Mouse (Mus musculus) cerebellum, adult 8-10 months (tissue): ENCODE results near the gene Cttnbp2.
"Not testable (repeated sequence)": the region's sequence is repeated elsewhere in the genome, so short reads cannot be mapped to it uniquely, and the experiment has no call there.

ENCODE experiments used
- DNase-seq: peaks from one replicate; pipeline ENCODE4 v3.0.0; 2022

Gene Cttnbp2

GRCm38 (mm10) chr6:18411505-18412225 is 103.0 kb downstream of the Cttnbp2 start:
- DNase-seq, result no peak

DNA sequence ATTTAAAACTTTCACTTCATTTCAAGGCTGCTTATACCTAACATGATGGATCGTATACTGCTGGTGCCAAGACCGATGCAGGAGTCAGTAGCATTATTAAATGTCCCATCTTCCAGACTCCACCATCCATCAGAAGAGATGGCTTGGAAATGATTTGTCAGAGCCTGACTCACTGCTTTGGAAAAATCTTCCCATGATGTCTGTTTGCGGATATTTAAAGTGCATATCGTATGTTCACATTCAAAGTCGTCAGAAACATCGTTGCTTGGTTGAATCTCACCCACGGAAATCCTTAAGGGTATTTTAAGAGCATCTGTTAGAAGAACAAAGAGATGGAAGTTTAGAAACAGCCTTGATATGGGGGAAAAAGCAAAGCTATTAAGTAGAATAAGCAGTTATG is 106.2 kb downstream of the Cttnbp2 start:
- no peak for DNase-seq

DNA sequence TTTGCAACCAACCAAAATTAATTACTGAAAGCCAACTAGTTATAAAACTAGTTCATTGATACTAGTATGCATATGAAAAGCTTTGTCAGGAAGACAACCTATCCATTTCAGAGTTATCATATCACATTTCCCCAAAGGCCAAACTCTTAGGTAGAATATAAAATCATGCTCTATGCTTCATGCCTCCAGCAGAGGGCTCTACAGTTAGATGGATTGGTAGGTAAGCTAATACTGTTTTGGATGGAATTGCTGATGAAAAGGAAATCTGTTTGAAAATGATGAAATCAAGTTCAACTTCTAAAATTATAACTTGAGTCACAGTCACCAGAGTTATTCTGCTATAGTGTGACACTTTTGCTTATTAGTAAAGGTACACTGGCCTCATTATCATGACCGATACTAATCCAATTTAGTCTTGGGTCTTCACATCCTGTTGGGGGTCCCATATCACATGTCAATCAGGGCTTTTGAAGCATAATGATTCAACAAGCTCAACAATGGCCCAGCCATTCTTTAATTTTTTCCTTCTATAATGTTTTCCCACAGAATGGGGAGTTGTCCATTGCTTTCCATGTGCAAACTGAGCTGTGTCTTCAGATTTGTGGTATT is 113.5 kb downstream of the Cttnbp2 start:
- no peak for DNase-seq

- no peak for DNase-seq
Measured at GRCm38 (mm10) chr6:18381380-18381779, 133.3 kb downstream of the Cttnbp2 start.

GRCm38 (mm10) chr6:18380300-18381202 is 134.1 kb downstream of the Cttnbp2 start:
- DNase-seq, result no peak

GRCm38 (mm10) chr6:18377755-18378154 is 136.9 kb downstream of the Cttnbp2 start:
- DNase-seq, result not testable (repeated sequence)

DNA sequence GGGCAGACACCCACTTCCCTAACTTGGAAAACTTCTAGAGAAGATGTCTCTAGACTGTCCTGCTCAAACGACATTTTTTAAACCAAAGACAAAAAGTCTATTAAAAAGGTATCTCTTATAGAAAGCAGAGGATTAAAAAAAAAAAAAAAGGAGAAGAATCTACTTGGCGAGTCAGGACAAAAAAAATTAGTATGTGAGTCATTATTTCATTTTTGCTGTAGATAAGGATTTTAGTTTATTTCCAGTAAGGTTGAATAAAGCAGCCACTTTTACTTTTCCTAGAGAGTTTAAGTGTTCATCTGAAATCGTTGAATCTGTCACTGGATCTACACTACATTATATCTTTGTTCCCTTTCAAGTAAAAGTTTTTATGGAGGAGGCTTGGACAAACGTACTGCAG is 139.9 kb downstream of the Cttnbp2 start:
- no peak for DNase-seq

DNA sequence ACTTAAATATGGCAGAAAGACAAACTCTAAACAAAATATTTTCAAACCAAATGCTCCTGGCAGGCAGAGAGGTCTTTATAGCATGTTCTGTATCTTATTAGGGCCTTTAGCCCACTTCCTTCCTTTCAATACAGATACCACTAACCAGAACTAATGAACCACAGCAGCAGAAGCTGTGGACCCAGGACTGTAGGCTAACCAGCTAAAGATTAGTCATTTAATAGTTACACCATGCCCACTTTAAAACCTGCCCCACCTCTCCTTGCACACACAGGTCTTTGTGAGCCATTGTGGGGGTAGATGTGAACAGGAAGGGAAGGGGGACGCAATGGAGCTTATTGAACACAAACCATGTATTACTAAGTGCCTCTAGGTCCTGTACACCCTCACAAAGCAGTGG is 141.0 kb downstream of the Cttnbp2 start:
- no peak for DNase-seq

GRCm38 (mm10) chr6:18372447-18373228 is 142.0 kb downstream of the Cttnbp2 start:
- peak; percentile 46 for DNase-seq

GRCm38 (mm10) chr6:18369723-18370122 is 144.9 kb downstream of the Cttnbp2 start:
- DNase-seq, result no peak

DNA sequence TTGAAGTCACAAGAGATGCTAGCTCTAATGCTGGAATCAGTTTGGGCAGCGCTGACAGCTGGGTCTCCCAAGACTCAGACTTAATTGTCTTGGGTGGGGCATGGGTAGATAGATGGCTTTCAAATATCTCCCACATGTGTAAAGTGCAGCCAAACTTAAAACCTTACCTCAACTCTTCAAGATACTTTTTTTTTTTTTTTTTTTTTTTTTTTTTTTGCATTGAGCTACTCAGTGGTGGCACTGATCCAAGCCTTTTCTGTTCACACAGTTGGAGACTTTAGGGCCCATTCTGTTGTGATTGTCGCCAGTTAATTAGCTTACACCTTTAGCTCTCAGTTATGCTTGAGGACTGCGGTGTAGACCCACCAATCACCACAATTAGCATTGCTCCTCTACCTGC is 145.6 kb downstream of the Cttnbp2 start:
- DNase-seq, result no peak

- DNase-seq, result no peak
Measured at GRCm38 (mm10) chr6:18362232-18362631, 152.4 kb downstream of the Cttnbp2 start.

- no peak for DNase-seq
Measured at GRCm38 (mm10) chr6:18360955-18361354, 153.7 kb downstream of the Cttnbp2 start.

DNA sequence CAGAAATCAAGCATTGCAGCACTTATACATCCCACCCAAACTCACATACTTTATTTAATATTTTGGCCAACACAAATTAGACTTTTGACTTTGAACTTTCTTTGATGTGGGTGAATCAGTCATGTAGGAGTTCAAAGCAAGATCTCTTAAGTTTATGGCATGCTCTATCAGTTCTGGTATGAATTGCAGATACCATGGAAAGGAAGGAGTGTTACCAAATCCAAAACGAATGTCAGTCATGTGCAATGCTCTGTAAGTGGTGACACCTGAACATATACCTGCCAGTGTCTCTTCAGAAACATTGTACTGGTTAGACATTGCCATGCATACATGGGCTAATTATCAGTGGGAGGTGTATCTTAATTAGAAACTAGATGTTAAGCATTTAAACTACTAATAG is 154.5 kb downstream of the Cttnbp2 start:
- no peak for DNase-seq

DNA sequence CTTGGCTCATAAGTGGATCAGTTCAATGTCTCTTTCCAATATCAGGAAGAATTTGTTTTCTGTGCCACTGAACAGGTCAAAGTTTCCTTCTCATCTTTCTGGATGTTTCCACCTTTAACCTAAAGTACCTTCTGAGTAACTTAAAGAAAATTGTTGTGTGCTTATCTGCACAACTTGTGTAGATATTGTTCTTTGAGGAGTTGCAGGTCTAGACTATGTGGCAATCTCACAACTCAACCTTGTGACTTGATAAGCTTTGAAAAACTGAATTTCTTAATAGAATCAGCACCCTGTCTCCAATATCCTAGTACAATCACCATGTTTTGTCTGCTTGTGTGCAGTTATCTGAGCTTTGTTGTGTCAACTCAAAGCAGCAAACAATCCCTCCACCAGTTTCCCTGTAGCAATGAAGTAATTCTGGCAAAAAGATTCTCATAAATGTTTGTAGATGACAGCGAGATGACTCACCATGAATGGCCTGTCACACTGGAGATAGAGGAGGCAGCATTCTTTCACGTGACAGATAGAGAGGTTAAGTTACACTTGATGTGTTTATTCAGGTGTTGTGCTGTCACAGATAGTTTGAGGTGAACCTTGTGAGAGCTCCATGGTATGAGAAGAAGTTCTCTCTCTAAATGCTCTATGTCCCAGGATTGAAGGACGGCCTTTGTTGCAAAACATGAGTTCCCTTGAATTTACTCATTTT is 165.3 kb downstream of the Cttnbp2 start:
- no peak for DNase-seq

GRCm38 (mm10) chr6:18344272-18344671 is 170.4 kb downstream of the Cttnbp2 start:
- no peak for DNase-seq

DNA sequence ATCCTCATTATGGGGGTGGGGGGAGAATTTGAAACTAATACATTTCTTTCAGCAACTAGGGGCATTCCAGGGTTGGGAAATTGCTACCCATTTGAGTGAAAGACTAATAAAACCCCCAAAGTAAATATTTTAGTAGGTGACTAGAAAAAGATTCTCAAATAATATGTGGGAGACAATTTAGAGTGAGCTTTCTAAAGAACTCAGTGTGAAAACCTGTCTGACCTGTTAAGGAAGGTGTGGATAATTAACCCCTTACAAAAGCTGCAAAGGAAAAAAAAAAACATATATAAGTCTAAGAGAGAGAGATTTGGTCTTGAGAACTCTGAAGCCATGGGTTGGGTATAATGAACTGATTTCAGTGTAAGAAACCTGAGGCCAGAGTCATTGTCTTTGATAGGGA is 176.3 kb downstream of the Cttnbp2 start:
- no peak for DNase-seq

DNA sequence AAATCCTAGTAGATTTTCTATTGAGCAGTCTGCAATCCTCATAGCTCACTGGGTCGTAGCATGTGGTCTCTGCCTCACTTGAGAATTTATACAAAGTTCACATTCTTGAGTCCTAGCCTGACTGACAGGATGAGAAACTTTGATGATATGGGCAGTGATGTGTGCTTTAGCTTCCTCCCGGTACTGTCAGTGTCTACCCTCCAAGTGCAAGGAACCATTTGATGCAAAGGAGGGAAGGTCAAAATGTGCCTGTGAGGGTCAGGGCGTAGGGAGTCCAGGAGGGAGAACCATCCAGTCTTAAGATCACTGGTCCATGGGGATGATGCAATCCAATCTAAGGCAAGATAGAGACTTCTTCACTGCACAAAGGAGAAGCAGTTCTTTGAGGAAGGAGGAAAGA is 179.2 kb downstream of the Cttnbp2 start:
- DNase-seq, result no peak

DNA sequence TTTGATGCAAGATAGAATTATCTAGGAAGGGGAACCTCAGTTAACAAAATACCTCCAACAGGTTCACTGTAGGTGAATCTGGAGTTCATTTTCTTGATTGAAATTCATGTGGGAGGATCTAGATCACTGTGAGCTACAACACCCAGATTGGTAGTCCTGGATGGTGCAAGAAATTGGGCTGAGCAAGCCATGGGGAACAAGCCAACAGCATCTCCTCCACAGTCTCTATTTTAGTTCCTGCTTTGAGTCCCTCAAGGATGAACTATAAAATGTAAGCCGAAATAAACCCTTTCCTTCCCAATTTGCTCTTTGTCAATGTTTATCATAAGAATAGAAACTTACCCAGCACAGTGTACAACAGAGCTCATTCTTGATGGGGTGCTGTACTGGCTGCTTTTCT is 191.7 kb downstream of the Cttnbp2 start:
- DNase-seq, result no peak
